Mouse (Mus musculus) liver, embryonic 14.5 days (tissue): ENCODE data around the gene Tyrobp. TPM values are rescaled to one million over a fixed set of nuclear protein-coding genes. Genes with fewer than 3 reads are reported as not detected.

Experiments
- ATAC-seq: fragments of 200-750 bp; cut with Nextera tagmentation; 2 replicates; pipeline ENCODE4 v1.8.0; 2017; ENCODE audit warnings: moderate number of reproducible peaks, mild to moderate bottlenecking, moderate library complexity; ENCODE audit not compliant: insufficient read depth
- DNase-seq, 3 experiments: peaks; one replicate each; pipeline ENCODE4 v3.0.0-alpha.2; 2012 to 2013; ENCODE audit warnings: low read depth in 3 of 3, low spot score in 3 of 3
- H3K27ac ChIP-seq: fragments of 300-500 bp; sonication (generic); 2 replicates; pipeline ENCODE4 v1.5.1; 2014; ENCODE audit warnings: moderate library complexity, mild to moderate bottlenecking, control low read depth, inconsistent platforms
- H3K27me3 ChIP-seq: fragments of 300-500 bp; sonication (generic); 2 replicates; pipeline ENCODE4 v1.6.1; 2014; ENCODE audit warnings: mild to moderate bottlenecking, low read length, moderate library complexity; ENCODE audit not compliant: control insufficient read depth, insufficient read depth
- H3K36me3 ChIP-seq: fragments of 300-500 bp; sonication (generic); replicated peaks from 2 replicates; pipeline ENCODE4 v1.6.1; 2014; ENCODE audit warnings: low read depth; ENCODE audit not compliant: control insufficient read depth, insufficient read depth
- H3K4me1 ChIP-seq, 2 experiments: fragments of 200-500 bp in 1 of 2; fragments of 300-500 bp in 1 of 2; sonication (generic) in 1 of 2; replicated peaks; 2 replicates each; pipeline ENCODE4 v1.6.1; 2012 to 2014; ENCODE audit warnings: antibody characterized with exemption in 1 of 2, inconsistent platforms in 1 of 2, low read length in 1 of 2; ENCODE audit not compliant: control insufficient read depth in 2 of 2, insufficient read depth in 2 of 2
- H3K4me2 ChIP-seq: fragments of 300-500 bp; sonication (generic); 2 replicates; pipeline ENCODE4 v1.6.1; 2014; ENCODE audit warnings: low read depth, mild to moderate bottlenecking, control low read depth, moderate library complexity
- H3K4me3 ChIP-seq, 2 experiments: fragments of 200-500 bp in 1 of 2; fragments of 300-500 bp in 1 of 2; sonication (generic) in 1 of 2; 2 replicates each; pipeline ENCODE4 v1.5.1; 2012 to 2014; ENCODE audit warnings: low read depth in 2 of 2, low read length in 2 of 2, mild to moderate bottlenecking in 2 of 2, control low read depth in 1 of 2, inconsistent platforms in 1 of 2, moderate library complexity in 1 of 2; ENCODE audit not compliant: insufficient read depth in 1 of 2
- H3K9ac ChIP-seq: fragments of 300-500 bp; sonication (generic); replicated peaks from 2 replicates; pipeline ENCODE4 v1.6.1; 2014; ENCODE audit warnings: mild to moderate bottlenecking, control low read depth, moderate library complexity
- H3K9me3 ChIP-seq: fragments of 300-500 bp; sonication (generic); 2 replicates; pipeline ENCODE4 v1.6.1; 2016; ENCODE audit warnings: low read length, mixed read lengths; ENCODE audit not compliant: control insufficient read depth
- CTCF ChIP-seq: IDR thresholded peaks from 2 replicates; pipeline ENCODE4 v1.5.1; 2016; ENCODE audit warnings: antibody characterized with exemption, low read depth, control low read depth
- EP300 ChIP-seq: IDR thresholded peaks from 2 replicates; pipeline ENCODE4 v1.6.1; 2016; ENCODE audit warnings: antibody characterized with exemption, low read depth
- WGBS: fragments of 180-500 bp; shearing (Covaris S2); extraction: QIAGEN DNeasy Blood & Tissue Kit; methylation state at CpG from one replicate; pipeline ENCODE4 v1.1.7; 2014; ENCODE audit not compliant: insufficient replicate concordance; 5-methylcytosine and 5-hydroxymethylcytosine counted together
- polyA plus RNA-seq, 2 experiments: library from polyadenylated mRNA; depleted of rRNA in 1 of 2; stranded (reverse) in 1 of 2; unstranded in 1 of 2; fragments of >200 nt; fragmentation: Nextera tagmentation in 1 of 2; extraction: Ambion mirVana in 1 of 2; gene quantifications; 2 replicates each; pipeline versions ENCODE4 v1.2.1 to v1.2.3; 2012 to 2014

Gene Tyrobp
- polyA plus RNA-seq, 2 experiments = 78.3 to 113 TPM

DNA sequence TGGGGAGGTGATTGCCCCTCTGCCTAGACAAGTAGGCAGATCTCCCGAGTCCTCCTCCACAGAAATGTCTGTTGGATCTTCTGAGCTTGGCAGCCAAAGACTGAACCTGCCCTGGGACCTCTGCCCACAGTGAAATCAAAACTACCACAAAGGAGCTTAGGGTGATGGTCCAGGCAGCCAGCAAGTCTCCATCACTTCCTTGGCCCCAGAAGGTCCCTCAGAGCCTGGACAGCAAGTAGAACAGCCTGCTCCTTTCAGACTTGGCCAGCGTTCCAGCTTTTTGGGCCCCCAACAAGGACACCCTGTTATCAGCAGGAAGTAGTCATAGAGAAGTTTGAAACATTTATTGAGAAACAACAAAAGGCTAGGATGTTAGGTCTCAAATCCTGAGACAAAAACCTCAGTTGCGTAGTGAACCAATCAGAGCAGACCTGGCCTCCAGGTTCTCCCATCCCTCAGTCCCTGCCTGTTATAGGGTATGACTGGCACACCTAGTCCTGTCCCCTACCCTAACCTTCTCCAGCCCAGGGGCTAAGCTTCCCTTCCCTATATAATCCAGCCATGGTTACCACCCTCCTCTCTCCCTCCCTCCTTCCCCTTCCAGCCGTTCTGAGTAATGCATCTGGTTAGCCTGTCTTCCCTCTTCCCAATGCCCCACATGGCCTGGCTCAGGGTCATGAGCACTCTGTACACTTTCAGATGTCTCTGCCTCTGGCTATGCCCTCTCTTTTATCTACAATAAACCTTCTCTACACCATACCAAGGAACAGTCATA, 20.6 kb upstream of the Tyrobp start:
- Histone ChIP-seq H3K9me3 (no peaks in the 10 kb centered on the region), H3K4me3 (no peak overlapping the region), H3K27ac (no peak overlapping the region), H3K9ac (no peak overlapping the region), H3K27me3 (no peaks in the 10 kb centered on the region), H3K4me1 (peaks cover 0 to 10% of the 10 kb centered on the region in 2 experiments; a peak in 2 of 4 replicates), H3K36me3 (no peaks in the 10 kb centered on the region), H3K4me2 (no peak overlapping the region)
- no peak for TF ChIP-seq EP300
- TF ChIP-seq CTCF = no peak
- DNase-seq (no peak), ATAC-seq (no peak)
- 44% methylated on average over 4 of the region's 4 CpGs for WGBS

DNA sequence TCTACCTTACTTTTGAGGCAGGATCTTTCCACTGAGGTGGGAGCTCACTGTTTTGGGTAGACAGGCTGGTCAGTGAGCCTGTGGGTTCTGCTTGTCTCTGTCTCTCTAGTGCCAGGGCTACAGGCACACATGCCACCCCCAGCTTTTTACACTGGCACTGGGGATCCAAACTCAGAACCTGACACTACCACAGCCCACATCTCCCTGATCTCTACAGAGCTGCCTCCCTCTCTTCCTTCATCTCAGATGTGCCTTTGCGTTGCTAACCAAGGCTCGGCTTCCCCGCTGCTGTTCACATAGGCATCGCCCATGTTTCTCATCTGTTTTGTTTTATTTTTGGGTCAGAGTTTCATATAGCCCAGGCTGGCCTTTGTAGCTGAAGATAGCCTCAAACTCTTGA, 19.9 kb upstream of the Tyrobp start:
- H3K4me2 ChIP-seq = no peak overlapping the region

DNA sequence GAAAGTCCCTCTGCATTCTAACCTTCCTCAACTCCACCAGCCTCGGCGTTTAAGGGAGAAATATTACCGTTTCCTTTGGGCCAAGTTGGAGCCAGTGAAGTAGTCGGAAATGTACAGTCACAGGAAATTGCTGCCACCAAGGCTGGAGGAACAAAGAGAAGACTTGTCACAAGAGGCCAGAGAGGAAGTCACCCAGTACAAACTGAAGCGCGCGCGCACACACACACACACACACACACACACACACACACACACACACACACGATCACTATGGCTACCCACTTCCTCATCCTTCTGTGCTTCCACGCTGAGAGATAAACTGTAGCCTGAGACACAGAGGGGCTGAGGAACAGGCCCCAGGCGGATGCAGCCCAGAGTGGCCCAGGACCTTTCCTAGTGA, 19.2 kb upstream of the Tyrobp start:
- WGBS = 8% methylated on average over 11 of the region's 11 CpGs
- no peak overlapping the region for H3K4me2 ChIP-seq
- ATAC-seq = peak; percentile 51

More for the DNA sequence above, 19.9 kb upstream of the Tyrobp start:
- WGBS = 55% methylated on average over 4 of the region's 4 CpGs
- Histone ChIP-seq H3K36me3 (no peaks in the 10 kb centered on the region), H3K9me3 (no peaks in the 10 kb centered on the region), H3K27ac (no peak overlapping the region), H3K27me3 (no peaks in the 10 kb centered on the region), H3K4me3 (no peak overlapping the region), H3K4me1 (peaks cover 0 to 10% of the 10 kb centered on the region in 2 experiments; a peak in 2 of 4 replicates), H3K9ac (no peak overlapping the region)
- DNase-seq = no peak
- TF ChIP-seq CTCF (no peak), EP300 (no peak)
- no peak for ATAC-seq

DNA sequence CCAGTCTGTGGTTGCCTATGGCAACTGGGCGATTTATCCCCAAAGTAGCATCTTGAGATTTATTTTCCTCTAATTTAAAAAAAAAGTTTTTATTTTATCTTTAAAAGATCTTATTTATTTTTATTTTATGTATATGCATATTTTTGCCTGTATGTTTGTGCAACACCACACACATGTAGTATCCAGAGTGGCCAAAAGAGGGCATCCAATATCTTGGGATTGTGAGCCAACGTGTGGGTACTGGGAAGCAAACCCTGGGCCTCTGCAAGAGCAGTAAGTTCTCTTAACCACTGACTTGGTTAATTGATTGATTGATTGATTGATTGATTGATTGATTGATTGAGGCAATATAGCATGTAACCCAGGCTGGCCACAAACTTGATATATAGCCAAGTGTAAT, 18.7 kb upstream of the Tyrobp start:
- no peak for DNase-seq
- no peak overlapping the region for H3K4me2 ChIP-seq

More for the DNA sequence above, 19.2 kb upstream of the Tyrobp start:
- Histone ChIP-seq H3K9me3 (no peaks in the 10 kb centered on the region), H3K9ac (no peak overlapping the region), H3K27ac (no peak overlapping the region), H3K36me3 (no peaks in the 10 kb centered on the region), H3K27me3 (no peaks in the 10 kb centered on the region), H3K4me3 (no peak overlapping the region), H3K4me1 (peaks cover 0 to 10% of the 10 kb centered on the region in 2 experiments; a peak in 2 of 4 replicates)
- TF ChIP-seq CTCF (no peak), EP300 (no peak)
- DNase-seq = peak in 2 of 3 experiments; percentile 23 to 31

DNA sequence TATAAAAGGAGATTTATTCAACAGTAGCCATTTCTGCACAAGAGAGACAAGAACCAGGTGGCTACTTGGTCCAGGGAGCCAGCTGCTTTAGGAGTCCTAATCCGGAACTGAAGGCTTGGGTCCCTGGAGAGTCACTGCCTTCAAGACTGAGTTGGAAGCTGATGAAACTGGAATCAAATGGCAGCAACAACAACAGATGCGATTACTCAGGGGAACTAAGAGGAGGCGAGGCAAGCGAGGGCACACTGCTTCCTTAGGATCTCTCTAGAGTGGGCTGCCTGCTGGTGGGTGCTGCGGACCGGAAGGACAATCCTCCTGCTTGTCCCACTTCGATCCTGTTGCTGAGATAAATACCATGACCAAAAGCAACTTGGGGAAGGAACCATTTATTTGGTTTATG, 13.9 kb upstream of the Tyrobp start:
- Histone ChIP-seq H3K4me3 (no peak overlapping the region), H3K9me3 (no peaks in the 10 kb centered on the region), H3K36me3 (no peaks in the 10 kb centered on the region), H3K27ac (no peak overlapping the region), H3K9ac (no peak overlapping the region), H3K27me3 (no peaks in the 10 kb centered on the region), H3K4me2 (no peak overlapping the region), H3K4me1 (no peaks in the 10 kb centered on the region)
- WGBS = 58% methylated on average over 7 of the region's 7 CpGs
- TF ChIP-seq EP300 (no peak), CTCF (no peak)
- no peak for ATAC-seq
- no peak for DNase-seq

More for the DNA sequence above, 18.7 kb upstream of the Tyrobp start:
- Histone ChIP-seq H3K36me3 (no peaks in the 10 kb centered on the region), H3K9ac (no peak overlapping the region), H3K4me1 (peaks cover 0 to 10% of the 10 kb centered on the region in 2 experiments; a peak in 2 of 4 replicates), H3K27me3 (no peaks in the 10 kb centered on the region), H3K4me3 (no peak overlapping the region), H3K27ac (no peak overlapping the region), H3K9me3 (no peaks in the 10 kb centered on the region)
- no peak for ATAC-seq
- TF ChIP-seq CTCF (peak; percentile 27), EP300 (no peak)
- 34% methylated on average over 2 of the region's 2 CpGs for WGBS
